Mouse (Mus musculus): ENCODE data around the gene Cdca4. TPM values are rescaled to one million over a fixed set of nuclear protein-coding genes. Genes with fewer than 3 reads are reported as not detected.

Gene Cdca4
- polyA plus RNA-seq, 1 experiment, result 124 TPM

DNA sequence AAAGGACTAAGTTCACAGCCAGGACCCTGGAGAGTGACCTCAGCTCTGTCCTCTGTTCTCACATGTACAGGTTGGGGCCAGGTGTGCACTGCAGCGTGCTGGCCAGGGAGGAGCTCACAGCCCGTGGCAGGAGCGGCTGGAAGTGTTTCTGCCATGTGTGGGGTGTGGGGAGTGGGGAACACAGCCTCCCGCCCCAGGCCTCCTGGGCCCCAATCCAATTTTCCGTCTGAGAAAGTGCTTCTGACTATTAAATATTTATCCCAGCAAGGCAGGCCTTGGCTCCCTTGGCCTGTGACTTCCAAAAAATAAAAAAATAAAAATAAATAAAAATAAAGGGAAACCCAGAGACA is 30.9 kb downstream of the Cdca4 start:
- Histone ChIP-seq H3K4me3 (ENCODE audit: control insufficient read depth, insufficient read depth, low read length) (no peak overlapping the region), H3K36me3 (ENCODE audit: control insufficient read depth, insufficient read depth, low read length) (no peaks in the 10 kb centered on the region), H3K27ac (ENCODE audit: control insufficient read depth, insufficient read depth, low read length) (no peak overlapping the region), H3K27me3 (ENCODE audit: control insufficient read depth, insufficient read depth, low read length) (peaks cover 10% of the 10 kb centered on the region), H3K4me1 (replicated peaks; ENCODE audit: control insufficient read depth, insufficient read depth, low read length) (peaks cover 8% of the 10 kb centered on the region; the same call in 1 of the 2 replicates)
- 72% methylated on average over 5 of the region's 5 CpGs for WGBS
- no peak for DNase-seq
- TF ChIP-seq CTCF (IDR thresholded peaks at IDR 0.05; ENCODE audit: borderline replicate concordance, control insufficient read depth, extremely low read depth, insufficient read depth, low read length, poor library complexity), result no peak
- TF ChIP-seq POLR2A (IDR thresholded peaks at IDR 0.05; ENCODE audit: control insufficient read depth, extremely low read depth, insufficient read depth, low read length, poor library complexity), result no peak

GRCm38 (mm10) chr12:112797672-112798331 is 31.4 kb downstream of the Cdca4 start:
- no peak for DNase-seq
- H3K27ac ChIP-seq (ENCODE audit: control insufficient read depth, insufficient read depth, low read length), result no peak overlapping the region
- H3K4me1 ChIP-seq (replicated peaks; ENCODE audit: control insufficient read depth, insufficient read depth, low read length), result peaks cover 8% of the 10 kb centered on the region; the same call in 1 of the 2 replicates
- no peak overlapping the region for H3K4me3 ChIP-seq (ENCODE audit: control insufficient read depth, insufficient read depth, low read length)
- peaks cover 10% of the 10 kb centered on the region for H3K27me3 ChIP-seq (ENCODE audit: control insufficient read depth, insufficient read depth, low read length)
- no peak for TF ChIP-seq CTCF (IDR thresholded peaks at IDR 0.05; ENCODE audit: borderline replicate concordance, control insufficient read depth, extremely low read depth, insufficient read depth, low read length, poor library complexity)
- TF ChIP-seq POLR2A (IDR thresholded peaks at IDR 0.05; ENCODE audit: control insufficient read depth, extremely low read depth, insufficient read depth, low read length, poor library complexity), result no peak
- H3K36me3 ChIP-seq (ENCODE audit: control insufficient read depth, insufficient read depth, low read length), result no peaks in the 10 kb centered on the region
- 81% methylated on average over 15 of the region's 15 CpGs for WGBS

DNA sequence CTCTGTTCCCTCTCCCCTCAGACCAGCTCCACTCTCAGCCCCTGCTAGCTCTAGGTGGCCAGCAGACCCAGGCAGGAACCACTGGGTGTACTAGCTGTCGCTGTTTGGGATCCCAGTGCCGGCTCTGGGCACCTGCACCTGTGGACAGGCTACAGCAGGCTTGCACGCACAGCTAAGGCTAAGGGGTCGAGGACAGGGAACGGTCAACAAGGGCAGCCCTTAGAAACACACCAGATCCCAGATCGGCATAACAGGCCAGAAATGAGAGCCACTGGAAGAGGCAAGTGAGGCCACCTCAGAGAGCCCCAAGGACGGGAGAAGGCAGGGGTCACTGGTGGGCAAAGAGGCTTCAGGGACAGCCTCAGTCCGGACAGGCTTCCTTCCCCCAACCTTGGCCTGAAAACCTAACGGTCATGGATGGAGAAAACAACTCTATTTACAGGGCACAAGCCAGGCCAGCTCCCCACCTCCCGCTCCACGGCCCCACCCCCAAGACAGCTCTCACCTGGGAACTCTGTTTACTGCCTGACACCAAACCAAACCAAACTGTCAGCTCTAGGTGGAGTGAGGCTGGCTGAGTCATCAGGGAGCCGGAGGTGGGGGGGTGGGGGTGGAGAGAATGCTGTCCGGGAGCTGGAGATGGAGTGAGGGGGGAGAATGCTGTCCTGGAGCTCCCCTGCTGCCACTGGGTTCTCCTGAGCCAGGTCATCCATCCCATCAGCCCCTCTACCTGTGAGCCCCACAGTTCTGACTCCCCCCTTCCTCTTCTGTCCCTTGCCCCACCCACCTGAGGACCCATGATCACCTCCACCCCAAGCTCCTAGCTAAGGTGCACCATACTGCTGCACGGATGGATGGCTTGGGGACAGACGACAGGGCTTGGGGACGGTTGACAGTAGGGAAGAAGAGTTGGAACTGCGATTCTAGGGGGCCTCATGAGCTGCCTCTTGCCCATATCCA is 32.4 kb downstream of the Cdca4 start:
- H3K4me1 ChIP-seq (replicated peaks; ENCODE audit: control insufficient read depth, insufficient read depth, low read length), result 0 out of 2 replicates have a peak, but pooled peaks cover 2% of the 10 kb centered on the region
- peaks cover 2% of the 10 kb centered on the region for H3K27me3 ChIP-seq (ENCODE audit: control insufficient read depth, insufficient read depth, low read length)
- TF ChIP-seq CTCF (IDR thresholded peaks at IDR 0.05; ENCODE audit: borderline replicate concordance, control insufficient read depth, extremely low read depth, insufficient read depth, low read length, poor library complexity) (no peak), POLR2A (IDR thresholded peaks at IDR 0.05; ENCODE audit: control insufficient read depth, extremely low read depth, insufficient read depth, low read length, poor library complexity) (no peak)
- DNase-seq, result no peak
- no peak overlapping the region for H3K27ac ChIP-seq (ENCODE audit: control insufficient read depth, insufficient read depth, low read length)
- H3K4me3 ChIP-seq (ENCODE audit: control insufficient read depth, insufficient read depth, low read length), result no peak overlapping the region
- no peaks in the 10 kb centered on the region for H3K36me3 ChIP-seq (ENCODE audit: control insufficient read depth, insufficient read depth, low read length)
- WGBS, result 85% methylated on average over 17 of the region's 17 CpGs

DNA sequence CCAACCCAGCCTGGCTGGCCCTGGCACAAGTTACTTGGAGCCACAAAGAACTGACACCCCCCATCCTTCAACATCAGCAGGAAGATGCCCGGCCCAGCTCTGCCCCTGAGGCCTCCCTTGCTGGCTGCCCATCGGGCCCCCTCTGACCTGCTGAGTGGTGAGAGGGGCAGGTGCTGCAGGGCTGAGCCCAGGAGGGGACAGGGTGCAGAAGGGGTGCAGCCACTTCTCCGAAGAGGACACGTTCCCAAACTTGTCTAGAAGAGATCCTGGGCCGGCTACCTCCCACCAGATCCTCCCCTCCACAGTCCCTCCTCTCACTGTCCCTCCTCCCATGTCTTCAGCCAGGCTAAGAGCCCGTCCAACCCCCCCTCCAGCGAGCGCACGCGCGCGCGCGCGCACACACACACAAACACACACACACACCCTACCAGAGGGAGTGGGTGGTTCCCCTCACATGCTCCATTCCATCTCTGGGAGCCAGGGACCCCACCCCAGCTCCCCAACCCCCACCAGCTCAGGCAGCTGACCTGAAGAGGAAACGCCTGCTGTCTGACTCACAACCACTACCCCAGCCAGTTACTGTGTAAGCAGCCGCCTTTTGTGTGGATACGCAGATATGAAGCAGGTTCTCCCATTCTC is 33.6 kb downstream of the Cdca4 start:
- H3K27me3 ChIP-seq (ENCODE audit: control insufficient read depth, insufficient read depth, low read length), result no peaks in the 10 kb centered on the region
- H3K4me1 ChIP-seq (replicated peaks; ENCODE audit: control insufficient read depth, insufficient read depth, low read length), result 0 out of 2 replicates have a peak, but pooled peaks cover 2% of the 10 kb centered on the region
- H3K27ac ChIP-seq (ENCODE audit: control insufficient read depth, insufficient read depth, low read length), result no peak overlapping the region
- no peak for DNase-seq
- no peak overlapping the region for H3K4me3 ChIP-seq (ENCODE audit: control insufficient read depth, insufficient read depth, low read length)
- H3K36me3 ChIP-seq (ENCODE audit: control insufficient read depth, insufficient read depth, low read length), result no peaks in the 10 kb centered on the region
- WGBS, result 18% methylated on average over 18 of the region's 18 CpGs
- TF ChIP-seq POLR2A (IDR thresholded peaks at IDR 0.05; ENCODE audit: control insufficient read depth, extremely low read depth, insufficient read depth, low read length, poor library complexity) (no peak), CTCF (IDR thresholded peaks at IDR 0.05; ENCODE audit: borderline replicate concordance, control insufficient read depth, extremely low read depth, insufficient read depth, low read length, poor library complexity) (no peak)

DNA sequence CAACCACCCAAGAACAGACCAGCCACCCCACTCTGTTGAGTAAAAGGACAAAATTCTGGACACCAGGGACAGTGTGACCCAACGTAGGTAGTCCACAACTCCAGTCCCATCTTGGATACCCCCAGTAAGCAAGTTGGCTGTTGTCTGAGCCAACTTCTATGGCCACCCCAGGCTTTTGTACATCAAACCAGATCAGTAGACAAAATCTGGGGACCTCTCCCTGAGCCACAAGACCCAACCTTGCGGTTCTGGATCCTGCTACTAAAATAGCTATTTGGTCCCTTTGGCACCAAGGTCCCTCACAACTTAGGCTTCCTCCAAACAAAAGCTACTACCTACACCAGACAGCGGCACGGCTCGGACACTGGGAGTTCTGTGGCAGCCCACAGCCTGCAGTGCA is 34.2 kb downstream of the Cdca4 start:
- H3K27ac ChIP-seq (ENCODE audit: control insufficient read depth, insufficient read depth, low read length), result no peak overlapping the region
- DNase-seq, result no peak
- H3K4me1 ChIP-seq (replicated peaks; ENCODE audit: control insufficient read depth, insufficient read depth, low read length), result 0 out of 2 replicates have a peak, but pooled peaks cover 2% of the 10 kb centered on the region

GRCm38 (mm10) chr12:112794356-112794816 is 34.8 kb downstream of the Cdca4 start:
- H3K36me3 ChIP-seq (ENCODE audit: control insufficient read depth, insufficient read depth, low read length), result no peaks in the 10 kb centered on the region
- H3K27ac ChIP-seq (ENCODE audit: control insufficient read depth, insufficient read depth, low read length), result no peak overlapping the region
- H3K4me3 ChIP-seq (ENCODE audit: control insufficient read depth, insufficient read depth, low read length), result no peak overlapping the region
- H3K4me1 ChIP-seq (replicated peaks; ENCODE audit: control insufficient read depth, insufficient read depth, low read length), result 0 out of 2 replicates have a peak, but pooled peaks cover 2% of the 10 kb centered on the region
- WGBS, result 91% methylated on average over 7 of the region's 7 CpGs
- TF ChIP-seq POLR2A (IDR thresholded peaks at IDR 0.05; ENCODE audit: control insufficient read depth, extremely low read depth, insufficient read depth, low read length, poor library complexity) (no peak), CTCF (IDR thresholded peaks at IDR 0.05; ENCODE audit: borderline replicate concordance, control insufficient read depth, extremely low read depth, insufficient read depth, low read length, poor library complexity) (no peak)
- DNase-seq, result no peak
- no peaks in the 10 kb centered on the region for H3K27me3 ChIP-seq (ENCODE audit: control insufficient read depth, insufficient read depth, low read length)

More for the DNA sequence above, 34.2 kb downstream of the Cdca4 start:
- Histone ChIP-seq H3K27me3 (ENCODE audit: control insufficient read depth, insufficient read depth, low read length) (no peaks in the 10 kb centered on the region), H3K36me3 (ENCODE audit: control insufficient read depth, insufficient read depth, low read length) (no peaks in the 10 kb centered on the region), H3K4me3 (ENCODE audit: control insufficient read depth, insufficient read depth, low read length) (no peak overlapping the region)
- 96% methylated on average over 5 of the region's 5 CpGs for WGBS
- TF ChIP-seq POLR2A (IDR thresholded peaks at IDR 0.05; ENCODE audit: control insufficient read depth, extremely low read depth, insufficient read depth, low read length, poor library complexity) (no peak), CTCF (IDR thresholded peaks at IDR 0.05; ENCODE audit: borderline replicate concordance, control insufficient read depth, extremely low read depth, insufficient read depth, low read length, poor library complexity) (no peak)

Measured in thymus, adult 2 months (tissue).